Mouse (Mus musculus) heart, postnatal 0 days (tissue): ENCODE measurements at regions not wholly inside any gene's neighbourhood (a gene's known extent, or its start where the extent isn't known, plus 50 kb on each side); places are given as distances from the start of the nearest gene placed in this dataset.

Experiments
- CTCF ChIP-seq: IDR thresholded peaks from 2 replicates; pipeline ENCODE4 v1.5.1; 2016; ENCODE audit warnings: antibody characterized with exemption, control low read depth, low read depth
- EP300 ChIP-seq: IDR thresholded peaks from 2 replicates; pipeline ENCODE4 v1.6.1; 2016; ENCODE audit warnings: antibody characterized with exemption, low read depth

GRCm38 (mm10) chr9:25429450-25430213, 51.7 kb upstream of the Eepd1 start:
- TF ChIP-seq CTCF (no peak), EP300 (no peak)
